Mouse (Mus musculus) T-helper 2 cell (primary cell): ENCODE results near the gene Arid3b.
"Not testable (repeated sequence)": the region's sequence is repeated elsewhere in the genome, so short reads cannot be mapped to it uniquely, and the experiment has no call there.

Source experiments
- in situ Hi-C: fragments of 300-600 bp; cut with MboI, MseI; formaldehyde crosslinking; loops from one replicate; pipeline ENCODE4 v1.15.1; 2025; ENCODE audit warnings: high pct_unique_total_duplicates

The Arid3b gene

DNA sequence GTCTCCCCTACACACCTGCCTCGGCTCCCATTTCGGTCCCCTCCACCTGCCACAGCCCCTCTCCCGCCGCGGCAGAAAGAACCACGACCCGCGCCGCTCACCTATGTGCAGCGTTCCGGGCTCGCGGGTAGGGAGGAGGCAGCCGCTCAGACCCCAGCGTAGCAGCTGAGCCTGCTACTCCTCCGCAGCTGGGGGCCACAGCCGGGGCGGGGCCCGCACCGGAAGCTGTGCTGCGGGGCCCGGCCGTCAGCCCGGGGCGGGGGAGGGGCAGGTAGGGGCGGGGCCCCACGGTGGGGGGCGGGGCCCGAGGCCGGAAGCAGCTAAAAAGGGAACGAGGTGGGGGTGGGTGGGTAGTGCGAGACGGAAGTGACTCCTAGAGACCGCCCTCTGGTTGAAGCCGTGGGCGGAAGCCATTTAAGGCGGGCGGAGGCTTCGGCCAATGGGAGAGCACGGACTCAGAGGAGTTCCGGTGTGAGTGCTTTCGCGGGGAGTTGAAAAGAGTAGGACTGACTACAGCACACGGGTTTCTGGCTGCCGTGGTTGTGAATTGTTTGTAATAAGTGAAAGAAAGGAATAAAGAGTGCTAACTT, at the start of gene Arid3b:
Gene Arid3b (minus strand): TSS at position 213 of the 590 bp plus-strand sequence.
- in situ Hi-C loops: no loop called here

DNA sequence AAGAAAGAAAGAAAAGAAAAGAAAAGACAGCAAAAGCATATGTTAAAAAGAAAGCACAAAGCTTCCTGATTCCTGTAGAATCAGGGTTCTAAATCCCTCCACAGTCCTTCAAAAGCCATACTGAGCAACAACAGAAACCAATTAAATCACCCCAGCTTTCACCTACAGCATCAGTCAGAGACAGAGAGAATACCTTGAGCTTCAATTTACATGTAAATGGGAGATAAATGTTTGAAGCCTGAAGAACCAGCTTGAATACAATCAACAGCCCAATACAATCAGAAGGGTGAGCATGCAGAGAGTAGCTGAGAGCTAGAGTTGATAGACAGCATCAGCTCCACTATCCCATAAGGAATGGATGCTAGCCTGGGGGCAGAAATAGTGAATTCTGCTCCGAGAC, 46.8 kb upstream of the Arid3b start:
- in situ Hi-C loops: no loop called here

DNA sequence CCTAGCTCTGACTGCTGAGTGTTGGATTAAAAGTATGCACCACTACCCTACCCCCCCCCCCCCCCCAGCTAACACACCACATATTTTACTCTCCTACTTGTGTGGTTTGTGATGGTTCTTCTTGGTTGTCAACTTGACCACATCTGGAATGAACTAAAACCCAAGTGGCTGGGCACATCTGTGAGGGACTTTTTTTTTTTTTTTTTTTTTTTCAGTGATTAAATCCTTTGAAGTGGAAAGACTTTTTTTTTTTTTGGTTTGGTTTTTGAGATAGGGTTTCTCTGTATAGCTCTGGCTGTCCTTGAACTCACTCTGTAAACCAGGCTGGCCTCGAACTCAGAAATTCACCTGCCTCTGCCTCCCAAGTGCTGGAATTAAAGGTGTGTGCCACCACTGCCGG, 45.2 kb upstream of the Arid3b start:
- in situ Hi-C loops: not testable (repeated sequence)

DNA sequence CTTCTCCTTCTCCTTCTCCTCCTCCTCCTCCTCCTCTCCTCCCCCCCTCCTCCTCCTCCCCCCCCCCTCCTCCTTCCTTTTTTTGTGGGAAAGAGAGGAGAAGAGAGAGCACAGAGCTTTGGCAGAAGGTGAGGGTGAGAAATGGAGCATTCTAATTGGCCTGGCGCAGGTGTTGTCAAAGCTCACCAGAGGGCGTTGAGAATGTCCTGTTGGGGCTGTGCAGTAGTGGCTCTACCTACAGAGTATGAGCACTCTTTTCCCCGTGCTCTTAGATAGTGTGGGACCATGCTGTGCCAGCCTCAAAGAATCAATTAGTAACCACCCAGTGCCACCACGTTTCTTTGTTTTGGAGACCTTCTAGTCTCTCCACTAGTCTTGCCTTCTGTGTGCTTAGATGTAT, 43.7 kb upstream of the Arid3b start:
- in situ Hi-C loops: no loop called here

DNA sequence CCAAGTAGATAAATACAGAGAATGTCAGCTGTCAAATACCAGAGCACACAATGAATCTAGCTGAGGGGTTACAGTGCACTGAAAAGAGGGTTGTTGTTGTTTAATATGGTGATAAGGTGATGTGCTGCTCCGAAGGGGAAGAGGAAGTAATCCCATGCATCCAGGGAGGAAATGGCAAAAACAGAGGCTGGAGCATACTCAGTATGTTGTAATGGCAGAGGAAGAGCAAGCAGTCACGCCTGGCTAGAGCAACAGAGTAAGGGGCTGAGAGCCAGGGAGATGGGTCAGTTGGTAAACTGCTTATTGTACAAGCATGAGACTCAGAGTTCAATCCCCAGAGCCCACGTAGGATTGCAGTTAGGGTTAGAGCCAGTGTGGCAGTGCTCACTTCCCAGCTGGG, 42.6 kb upstream of the Arid3b start:
- in situ Hi-C loops: no loop called here

DNA sequence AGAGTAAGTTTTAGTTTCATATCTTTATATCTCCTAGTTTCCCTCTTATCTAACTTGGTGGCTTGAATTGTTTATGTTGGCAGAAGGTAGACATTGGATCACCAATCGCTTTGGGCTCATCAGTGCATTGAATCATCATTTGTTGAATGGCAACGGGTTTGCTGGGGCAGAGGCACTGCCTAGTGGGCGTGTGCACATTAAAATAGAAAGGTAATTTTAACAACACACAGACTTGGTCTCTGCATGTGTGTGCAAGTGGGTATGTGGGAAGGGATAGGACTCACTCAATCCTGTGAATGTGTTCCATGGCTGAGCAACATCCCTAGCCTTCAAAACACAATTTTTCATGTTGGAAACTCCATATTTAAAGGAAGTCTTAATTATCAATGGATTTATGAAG, 38.4 kb upstream of the Arid3b start:
- in situ Hi-C loops: no loop called here

DNA sequence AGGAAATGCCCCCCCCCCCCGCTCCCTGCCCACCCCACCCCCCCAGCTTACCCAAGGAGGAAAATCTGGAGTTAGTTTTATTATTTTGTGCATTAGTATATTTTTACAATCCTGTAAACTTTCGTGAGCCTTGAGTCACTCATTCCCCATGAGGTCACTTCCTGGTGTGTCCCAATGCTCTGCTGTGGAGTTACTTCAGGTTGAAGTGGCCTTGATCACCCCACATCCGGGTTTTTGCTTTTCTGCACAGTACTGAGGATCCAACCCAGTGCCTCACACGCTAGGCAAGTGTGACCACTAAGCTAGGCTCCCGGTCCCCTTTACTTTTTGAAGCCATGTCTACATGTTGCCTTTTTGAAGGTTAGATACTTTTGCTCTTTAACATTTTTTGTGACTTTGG, 37.5 kb upstream of the Arid3b start:
- in situ Hi-C loops: no loop called here

DNA sequence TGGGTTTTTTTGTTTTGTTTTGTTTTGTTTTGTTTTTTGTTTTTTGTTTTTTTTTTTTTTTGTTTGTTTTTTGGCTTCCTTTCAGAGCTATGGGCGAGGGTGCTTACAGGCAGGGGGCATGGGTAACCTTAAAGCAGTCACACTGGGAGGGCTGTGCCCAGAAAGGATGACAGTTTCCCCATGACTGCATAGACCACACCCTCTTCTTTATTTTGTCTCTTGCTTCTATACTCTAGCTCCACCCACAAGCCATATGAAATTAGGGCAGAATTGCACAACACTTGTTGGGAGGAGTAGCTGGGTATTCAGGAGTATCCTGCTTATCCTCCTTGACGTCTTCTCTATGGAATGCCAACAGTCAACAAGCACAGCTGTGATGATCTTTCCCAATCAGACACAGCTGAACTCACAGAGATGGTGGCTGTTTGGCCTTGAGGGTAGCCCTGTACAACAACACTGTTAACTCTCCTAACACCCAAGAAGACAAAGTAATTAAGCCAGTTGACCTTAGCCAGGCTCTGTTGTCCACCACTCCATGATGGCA, 33.8 kb upstream of the Arid3b start:
- in situ Hi-C loops: no loop called here

DNA sequence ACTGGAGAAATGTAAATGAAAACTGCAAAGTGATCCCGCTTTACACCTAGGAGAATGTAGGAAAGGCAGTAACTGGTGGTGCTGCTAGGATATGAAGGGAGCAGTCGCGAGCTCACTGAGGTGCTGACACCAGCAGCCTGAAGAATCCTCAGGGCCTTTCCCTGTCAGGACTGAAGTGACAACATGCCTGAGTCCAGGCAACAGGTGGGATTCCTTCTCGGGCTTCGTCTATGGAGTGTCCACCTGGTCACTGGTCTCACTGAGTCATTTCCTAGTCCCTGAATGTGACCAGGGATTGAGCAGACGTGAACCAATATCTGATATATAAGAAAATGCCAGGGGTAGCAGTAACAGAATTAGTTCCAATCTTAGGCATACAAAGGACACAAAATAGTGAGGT, 32.2 kb upstream of the Arid3b start:
- in situ Hi-C loops: loop anchor here (5.0 to 10.0 kb wide), 2 partner anchors 39 to 246 kb away; partner anchors contain the start of gene Ccdc33

DNA sequence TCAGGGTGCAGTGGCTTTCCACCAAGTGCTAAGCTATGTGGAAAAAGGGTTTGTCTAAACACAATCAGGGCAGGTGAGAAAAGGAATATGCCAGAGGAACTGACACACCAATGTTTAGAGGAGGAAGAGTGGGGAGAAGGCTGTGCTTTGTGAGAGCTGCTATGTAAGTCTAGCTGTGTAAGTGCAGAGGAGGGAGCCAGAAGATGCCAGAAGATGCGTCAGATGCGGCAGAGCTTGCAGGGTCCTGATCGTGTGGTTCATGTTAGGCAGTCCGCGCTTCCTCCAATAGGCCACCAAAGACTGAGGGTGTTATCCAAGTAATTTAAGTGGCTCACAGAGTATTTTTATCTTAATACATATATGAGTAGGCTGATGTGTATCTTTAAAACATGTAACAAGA, 31.3 kb upstream of the Arid3b start:
- in situ Hi-C loops: loop anchor here (5.0 to 10.0 kb wide), 2 partner anchors 39 to 247 kb away; partner anchors contain the start of gene Ccdc33

DNA sequence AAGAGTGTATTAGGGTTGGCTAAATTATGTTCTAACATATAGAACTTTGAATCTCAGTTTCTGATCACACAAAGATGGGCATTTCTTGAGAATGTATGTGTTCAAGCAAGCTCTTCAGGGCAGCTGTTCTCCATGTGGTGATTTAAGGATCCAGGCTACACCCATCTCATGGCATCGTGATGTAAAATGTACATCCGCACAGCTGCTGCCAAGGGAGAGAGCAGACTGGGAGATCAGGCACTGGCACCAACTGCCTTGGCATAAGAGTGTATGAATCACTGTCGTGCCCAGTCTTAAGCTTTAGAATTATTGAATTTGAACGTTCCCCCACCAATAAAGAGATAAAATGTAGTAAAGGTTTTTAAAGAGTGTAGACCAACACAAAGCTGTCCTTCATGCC, 30.6 kb upstream of the Arid3b start:
- in situ Hi-C loops: loop anchor here (5.0 to 10.0 kb wide), 2 partner anchors 40 to 248 kb away; partner anchors contain the start of gene Ccdc33

DNA sequence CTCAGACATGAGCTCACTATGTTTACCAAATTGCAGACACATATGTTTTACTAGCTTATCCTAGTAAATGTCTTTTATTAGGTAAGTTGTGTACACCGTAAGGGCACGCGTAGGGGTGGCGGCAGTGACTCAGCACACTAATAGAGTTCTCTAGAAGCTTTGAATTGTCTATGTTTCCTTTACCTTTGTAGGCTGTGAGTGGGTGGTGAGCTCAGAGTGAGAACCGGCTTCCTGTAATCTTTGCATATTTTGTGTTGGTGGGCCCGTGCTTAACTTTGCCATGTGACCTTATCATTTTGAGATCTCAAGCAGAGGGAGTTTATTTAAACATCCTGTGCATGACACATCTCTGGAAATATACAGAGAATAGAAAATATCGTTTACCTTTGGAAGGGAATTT, 29.9 kb upstream of the Arid3b start:
- in situ Hi-C loops: loop anchor here (5.0 to 10.0 kb wide), 2 partner anchors 41 to 248 kb away; partner anchors contain the start of gene Ccdc33

DNA sequence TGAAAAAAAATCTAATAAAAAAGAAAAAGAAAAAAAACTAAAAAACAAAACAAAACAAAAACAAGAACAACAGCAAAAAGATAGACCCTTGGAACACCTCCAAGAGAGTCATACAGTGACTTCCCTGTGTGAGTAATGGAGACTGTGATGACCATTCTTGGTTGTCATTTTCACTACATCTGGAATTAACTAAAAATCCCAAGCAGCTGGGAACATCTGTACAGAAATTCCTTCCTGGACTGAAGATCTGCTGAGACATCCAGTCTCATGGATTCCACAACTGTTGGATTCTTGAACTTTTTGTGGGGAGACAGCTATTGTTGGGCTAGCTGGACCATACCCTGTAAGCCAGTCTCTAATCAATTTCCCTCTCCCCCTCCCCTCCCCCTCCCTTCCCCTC, 27.7 kb upstream of the Arid3b start:
- in situ Hi-C loops: loop anchor here (5.0 to 10.0 kb wide), 3 partner anchors 73 to 250 kb away; partner anchors contain the start of gene Ccdc33

DNA sequence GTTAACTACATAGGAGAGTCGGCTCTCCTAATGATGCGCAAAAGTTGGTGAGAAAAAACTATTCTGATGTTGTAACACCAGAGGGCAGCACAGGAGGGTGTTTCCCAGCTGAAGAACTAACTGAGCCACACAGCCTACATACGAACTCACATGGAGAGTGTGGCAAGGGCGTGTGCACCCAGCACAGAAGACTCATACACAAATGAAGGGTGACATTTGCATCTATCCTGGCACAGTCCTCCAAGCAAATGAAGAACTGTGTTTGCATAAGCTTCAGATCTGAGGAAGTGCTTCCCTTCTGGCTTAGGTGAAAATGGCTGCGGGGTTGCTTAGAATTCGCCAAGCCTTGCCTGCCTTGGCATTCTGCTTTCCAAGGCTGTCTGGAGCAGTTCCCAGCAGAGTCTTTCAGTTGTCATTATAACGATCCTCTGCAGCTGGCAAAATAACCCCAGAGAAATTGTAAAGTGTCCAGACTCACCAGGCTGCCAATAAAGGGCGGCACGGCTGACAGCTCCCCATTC, 25.4 kb upstream of the Arid3b start:
- in situ Hi-C loops: loop anchor here (5.0 to 10.0 kb wide), 3 partner anchors 75 to 253 kb away; partner anchors contain the start of gene Ccdc33

DNA sequence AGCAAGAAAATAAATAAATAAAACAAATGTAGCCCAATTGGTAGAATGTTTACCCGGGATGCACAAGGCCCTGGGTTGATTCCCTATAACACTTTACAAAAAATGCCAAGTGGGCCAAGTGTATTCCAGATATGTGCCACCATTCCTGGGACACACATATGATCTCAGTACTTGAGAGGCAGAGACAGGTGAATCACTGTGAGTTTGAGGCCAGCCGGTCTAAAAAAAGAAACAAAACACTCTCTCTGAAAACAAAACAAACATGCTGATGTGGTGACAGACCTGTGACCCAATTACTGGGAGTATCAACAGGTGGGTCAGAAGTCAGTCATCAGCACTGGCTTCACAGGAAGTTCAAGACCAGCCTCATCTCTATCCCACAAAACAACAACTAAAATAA, 19.9 kb upstream of the Arid3b start:
- in situ Hi-C loops: no loop called here

DNA sequence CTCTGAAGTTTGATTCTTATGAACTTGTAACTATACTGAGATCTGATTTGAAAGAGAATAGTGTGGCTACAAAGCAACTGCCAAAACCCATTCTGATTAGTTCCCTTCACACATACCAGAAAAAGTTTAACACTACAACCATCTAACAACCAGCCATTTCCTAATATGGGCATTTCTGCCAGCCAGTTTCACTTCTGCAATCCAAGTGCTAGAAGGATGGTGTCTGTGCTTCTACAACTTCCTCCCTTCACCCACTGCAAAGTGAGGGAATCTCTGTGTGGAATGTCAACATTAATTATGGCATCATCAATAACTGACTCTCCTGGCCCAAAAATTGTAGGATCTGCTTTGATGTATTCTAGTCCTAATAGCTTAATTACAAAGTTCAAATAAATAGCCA, 17.7 kb upstream of the Arid3b start:
- in situ Hi-C loops: no loop called here

DNA sequence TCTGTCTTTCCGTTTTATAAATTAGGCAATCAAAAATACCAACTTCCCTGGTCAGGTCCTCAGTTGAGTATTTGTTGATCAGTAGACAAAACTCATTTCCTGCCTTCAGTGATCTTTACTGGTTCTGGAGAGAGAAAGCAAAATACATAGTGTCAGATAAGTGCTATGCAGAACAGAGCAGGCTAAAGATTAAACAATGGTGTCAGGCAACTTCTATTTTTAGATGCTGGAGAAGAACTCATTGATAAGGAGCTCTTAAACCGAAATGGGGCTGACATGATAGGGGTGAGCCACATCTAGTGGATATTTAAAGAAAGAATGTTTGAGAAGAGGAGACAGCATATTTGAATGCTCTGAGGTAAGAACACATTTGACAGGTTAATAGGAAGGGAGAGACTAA, 2.4 kb upstream of the Arid3b start:
- in situ Hi-C loops: no loop called here

DNA sequence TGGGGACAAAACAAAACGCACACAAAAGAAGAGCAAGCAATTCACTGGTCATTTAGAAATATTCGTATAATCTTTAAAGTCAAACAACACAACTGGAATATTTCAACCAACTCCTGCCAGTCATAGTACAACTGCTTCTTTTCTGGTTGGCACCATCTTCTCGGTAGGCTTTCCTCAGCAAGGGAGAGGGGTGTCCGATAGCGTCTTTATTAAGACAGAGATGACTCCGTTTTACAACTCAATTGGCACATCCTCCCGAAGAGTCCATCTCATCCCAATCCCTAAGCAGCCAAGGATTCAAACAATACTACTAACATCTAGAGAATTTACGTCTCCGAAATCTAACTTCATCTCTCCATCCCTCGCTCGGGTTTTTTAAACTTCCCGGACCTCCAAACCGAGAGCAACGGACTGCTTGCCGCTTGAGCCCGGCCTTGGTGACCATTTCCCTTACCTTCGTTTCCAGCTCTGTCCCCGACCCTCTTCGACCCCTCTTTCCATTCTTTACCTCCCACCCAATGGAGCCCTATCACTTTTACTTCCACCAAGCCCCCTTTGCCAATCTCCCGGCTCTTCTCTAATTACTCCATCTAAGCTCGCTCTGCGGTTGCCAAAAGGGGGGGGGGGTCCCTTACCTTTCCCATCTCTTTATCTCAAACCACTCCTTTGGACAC, 615 bp downstream of the Arid3b start:
- in situ Hi-C loops: no loop called here

DNA sequence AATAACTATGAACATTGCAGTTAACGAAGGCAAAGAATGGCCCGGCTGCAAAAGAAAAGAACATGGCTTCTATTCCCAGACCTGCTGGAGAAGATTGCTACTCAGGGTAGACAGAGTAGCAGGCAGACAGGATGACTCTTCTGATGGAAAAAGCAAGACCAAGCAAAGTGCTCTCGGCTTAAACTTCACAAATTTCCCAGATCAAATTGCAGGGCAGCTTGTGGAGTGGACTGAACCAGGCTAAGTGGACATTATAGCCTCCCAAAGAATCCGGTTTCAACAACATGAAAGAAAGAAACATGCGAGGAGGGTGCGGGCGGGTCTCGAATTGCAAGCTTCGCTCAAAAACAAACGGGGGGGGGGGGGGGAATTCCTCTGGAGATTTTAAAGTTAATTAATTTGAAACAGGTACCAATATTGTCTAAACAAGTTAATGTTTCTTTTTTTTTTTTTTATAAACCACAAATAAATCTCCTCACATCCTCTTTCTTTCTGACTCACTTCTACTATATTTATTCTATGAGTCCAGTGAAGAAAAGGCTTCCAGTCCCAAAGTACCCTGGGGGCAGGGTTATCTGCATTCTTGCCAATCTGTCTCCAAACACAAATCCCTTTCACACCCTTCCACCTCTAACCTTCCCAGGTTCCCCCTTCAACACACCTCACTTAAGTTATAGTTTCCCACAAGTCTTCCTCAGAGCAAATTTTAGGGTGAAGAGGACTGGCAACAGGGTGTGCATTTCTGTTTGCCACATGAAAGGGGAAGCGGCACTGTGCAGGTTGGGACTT, 1.8 kb downstream of the Arid3b start:
- in situ Hi-C loops: no loop called here

DNA sequence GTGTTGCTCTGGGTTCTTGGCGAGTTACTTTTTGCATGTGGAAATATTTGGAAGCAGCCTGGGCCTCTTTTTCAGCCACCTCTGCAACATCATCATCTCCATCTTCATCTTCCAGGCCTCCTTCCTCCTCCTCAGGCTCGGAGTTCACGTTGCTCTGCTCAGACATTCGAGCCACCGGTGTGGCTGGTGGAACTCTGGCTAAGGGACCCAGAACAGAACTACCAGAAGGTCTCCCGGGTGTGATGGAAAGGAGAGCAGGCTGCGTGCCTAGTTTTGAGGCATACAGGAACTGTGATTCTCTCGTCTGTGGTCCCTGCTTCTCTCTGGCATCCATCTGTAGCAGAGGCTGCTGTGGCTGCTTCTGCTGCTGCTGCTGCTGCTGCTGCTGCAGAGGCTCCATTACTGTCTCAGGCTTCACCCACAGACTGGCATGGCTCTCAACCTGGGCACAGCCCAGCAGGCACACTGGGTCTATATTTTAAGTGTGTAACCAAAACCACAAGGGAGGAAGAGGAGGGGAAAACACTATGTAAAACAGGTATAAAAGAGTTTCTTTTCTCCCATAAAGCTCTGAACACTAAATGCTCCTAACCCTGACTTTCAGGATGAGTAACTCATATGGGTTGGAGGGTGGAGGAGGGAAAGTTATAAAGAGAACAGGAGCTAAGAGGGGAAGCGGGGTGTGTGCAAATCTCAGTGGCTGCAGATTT, 2.7 kb downstream of the Arid3b start:
- in situ Hi-C loops: no loop called here
